Mouse (Mus musculus): ENCODE results near the gene Gm21992. TPM values are rescaled to one million over a fixed set of nuclear protein-coding genes. Genes with fewer than 3 reads are reported as not detected.

Gm21992 gene
- polyA plus RNA-seq (2017; shearing (Covaris generic)), result 45.2 TPM

GRCm38 (mm10) chr19:4811063-4811908 is at the start of gene Gm21992, which contains the start of gene Rbm14:
Gene Gm21992 (minus strand): TSS chr19:4811612.
Gene Rbm14 (minus strand): TSS chr19:4811634.

GRCm38 (mm10) chr19:4854552-4855469 is 43.4 kb upstream of the Gm21992 start, which contains the start of gene Ctsf:
Gene Ctsf (plus strand): TSS chr19:4855130.

GRCm38 (mm10) chr19:4839149-4839548 is 27.7 kb upstream of the Gm21992 start, which contains the start of the genes Ccs and Ccdc87:
Gene Ccs (minus strand): TSS chr19:4839332.
Gene Ccdc87 (plus strand): TSS chr19:4839366.

GRCm38 (mm10) chr19:4793831-4794422 is 17.5 kb downstream of the Gm21992 start, which contains the start of gene Rbm4:
Gene Rbm4 (minus strand): TSS chr19:4793901.

GRCm38 (mm10) chr19:4756193-4756911 is 55.1 kb downstream of the Gm21992 start, which contains the start of gene Rbm4b:
Gene Rbm4b (plus strand): TSS chr19:4756497.

GRCm38 (mm10) chr19:4711098-4711600 is 100.3 kb downstream of the Gm21992 start, which contains the start of gene Sptbn2:
Gene Sptbn2 (plus strand): TSS chr19:4711167.

GRCm38 (mm10) chr19:4698205-4698677 is 113.2 kb downstream of the Gm21992 start, which contains the start of gene Gm960:
Gene Gm960 (minus strand): TSS chr19:4698668.

Other genes starting within 250 kb of the Gm21992 start
- 0.13 TPM for gene Lrfn4, start 195.9 kb downstream of the Gm21992 start, polyA plus RNA-seq (2017; shearing (Covaris generic))
- 60.1 TPM for gene Rce1, start 186.0 kb downstream of the Gm21992 start, polyA plus RNA-seq (2017; shearing (Covaris generic))
- gene Gm960, start 112.9 kb downstream of the Gm21992 start, polyA plus RNA-seq (2017; shearing (Covaris generic)), result 0.18 TPM
- 0.46 TPM for gene Sptbn2, start 100.4 kb downstream of the Gm21992 start, polyA plus RNA-seq (2017; shearing (Covaris generic))
- gene Rbm4b, start 55.1 kb downstream of the Gm21992 start, polyA plus RNA-seq (2017; shearing (Covaris generic)), result 56.0 TPM
- 63.3 TPM for gene Rbm4, start 17.7 kb downstream of the Gm21992 start, polyA plus RNA-seq (2017; shearing (Covaris generic))
- 88.2 TPM for gene Rbm14, start within 50 bp of the Gm21992 start, polyA plus RNA-seq (2017; shearing (Covaris generic))
- 157 TPM for gene Ccs, start 27.7 kb upstream of the Gm21992 start, polyA plus RNA-seq (2017; shearing (Covaris generic))
- gene Ccdc87, start 27.8 kb upstream of the Gm21992 start, polyA plus RNA-seq (2017; shearing (Covaris generic)), result not detected
- 15.1 TPM for gene Ctsf, start 43.5 kb upstream of the Gm21992 start, polyA plus RNA-seq (2017; shearing (Covaris generic))
- 0.21 TPM for gene Actn3, start 66.3 kb upstream of the Gm21992 start, polyA plus RNA-seq (2017; shearing (Covaris generic))
- gene Zdhhc24, start 67.1 kb upstream of the Gm21992 start, polyA plus RNA-seq (2017; shearing (Covaris generic)), result 10.3 TPM
- gene Bbs1, start 95.0 kb upstream of the Gm21992 start, polyA plus RNA-seq (2017; shearing (Covaris generic)), result 1.4 TPM
- gene Dpp3, start 116.7 kb upstream of the Gm21992 start, polyA plus RNA-seq (2017; shearing (Covaris generic)), result 131 TPM
- gene Peli3, start 131.5 kb upstream of the Gm21992 start, polyA plus RNA-seq (2017; shearing (Covaris generic)), result 1.4 TPM
- gene Mrpl11, start 150.5 kb upstream of the Gm21992 start, polyA plus RNA-seq (2017; shearing (Covaris generic)), result 69.8 TPM
- 1.7 TPM for gene Npas4, start 178.7 kb upstream of the Gm21992 start, polyA plus RNA-seq (2017; shearing (Covaris generic))
- 2.2 TPM for gene Slc29a2, start 212.2 kb upstream of the Gm21992 start, polyA plus RNA-seq (2017; shearing (Covaris generic))
- 26.1 TPM for gene B4gat1, start 227.2 kb upstream of the Gm21992 start, polyA plus RNA-seq (2017; shearing (Covaris generic))
- gene AC124502.3, start 227.3 kb upstream of the Gm21992 start, polyA plus RNA-seq (2017; shearing (Covaris generic)), result 1.5 TPM
- gene Brms1, start 229.7 kb upstream of the Gm21992 start, polyA plus RNA-seq (2017; shearing (Covaris generic)), result 107 TPM
- gene Rin1, start 238.9 kb upstream of the Gm21992 start, polyA plus RNA-seq (2017; shearing (Covaris generic)), result 0.17 TPM